Mouse (Mus musculus): Measurements from ENCODE around the gene Serpina5. TPM values are rescaled to one million over a fixed set of nuclear protein-coding genes. Genes with fewer than 3 reads are reported as not detected.

Gene Serpina5
- polyA plus RNA-seq, 1 experiment = not detected

DNA sequence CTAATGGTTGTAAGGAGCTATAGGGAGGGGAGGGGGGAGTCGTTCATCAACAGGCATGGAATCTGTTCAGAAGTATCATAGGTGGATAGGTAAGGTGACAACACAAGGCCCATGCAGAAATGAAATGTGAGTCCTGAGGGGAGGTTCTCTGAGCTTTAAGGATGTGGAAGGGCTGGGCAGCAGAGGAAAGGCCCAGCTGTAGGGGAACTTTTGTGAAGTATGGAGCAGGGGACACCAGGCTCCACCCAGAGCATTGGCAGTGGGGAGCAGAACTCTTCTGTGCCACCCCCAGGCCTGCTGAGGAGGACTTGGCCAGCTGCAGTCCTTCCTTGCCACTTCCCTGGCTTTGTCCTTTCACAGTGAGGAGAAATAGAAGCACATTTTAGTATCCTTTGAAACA is 40.6 kb downstream of the Serpina5 start:
- WGBS = 82% methylated on average over 1 of the region's 1 CpGs
- Histone ChIP-seq H3K36me3 (ENCODE audit: control insufficient read depth, insufficient read depth, low read length) (no peaks in the 10 kb centered on the region), H3K4me3 (ENCODE audit: low read depth, low read length) (no peak overlapping the region), H3K27ac (ENCODE audit: insufficient read depth, low read depth, low read length) (no peak overlapping the region), H3K4me1 (ENCODE audit: control insufficient read depth, insufficient read depth, insufficient read length, low read length) (peaks cover 36% of the 10 kb centered on the region; the same call in 1 of the 2 replicates), H3K27me3 (ENCODE audit: control insufficient read depth, insufficient read depth, low read length) (no peaks in the 10 kb centered on the region)
- TF ChIP-seq CTCF (IDR thresholded peaks at IDR 0.05; ENCODE audit: extremely low read depth, insufficient read length, insufficient replicate concordance, low read depth, low read length) (no peak), POLR2A (IDR thresholded peaks at IDR 0.05; ENCODE audit: low read depth, low read length) (no peak)

- Histone ChIP-seq H3K4me1 (ENCODE audit: control insufficient read depth, insufficient read depth, insufficient read length, low read length) (peaks cover 36% of the 10 kb centered on the region; the same call in 1 of the 2 replicates), H3K27ac (ENCODE audit: insufficient read depth, low read depth, low read length) (no peak overlapping the region), H3K27me3 (ENCODE audit: control insufficient read depth, insufficient read depth, low read length) (no peaks in the 10 kb centered on the region), H3K36me3 (ENCODE audit: control insufficient read depth, insufficient read depth, low read length) (no peaks in the 10 kb centered on the region), H3K4me3 (ENCODE audit: low read depth, low read length) (no peak overlapping the region)
- WGBS = 67% methylated on average over 1 of the region's 1 CpGs
- TF ChIP-seq POLR2A (IDR thresholded peaks at IDR 0.05; ENCODE audit: low read depth, low read length) (no peak), CTCF (IDR thresholded peaks at IDR 0.05; ENCODE audit: extremely low read depth, insufficient read length, insufficient replicate concordance, low read depth, low read length) (no peak)
Observed at GRCm38 (mm10) chr12:104142427-104142826, 41.5 kb downstream of the Serpina5 start.

DNA sequence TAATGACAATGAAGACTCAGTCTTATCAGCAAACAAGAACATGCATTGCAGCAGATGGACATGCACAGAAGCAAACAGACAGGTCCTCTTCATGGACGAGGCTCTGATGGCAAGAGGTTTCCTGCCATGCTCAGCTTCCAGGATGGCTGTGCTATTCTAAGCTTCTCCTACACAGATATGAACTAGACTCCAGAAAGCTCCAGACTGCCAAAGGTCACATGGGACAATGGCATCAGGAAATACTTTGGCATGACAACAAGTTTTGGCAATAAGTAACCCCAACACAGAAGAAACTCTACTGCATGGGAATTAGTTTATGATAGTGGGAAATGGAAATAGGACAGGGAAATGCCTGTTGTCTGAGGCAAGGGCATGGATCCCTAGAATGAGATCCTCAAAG is 42.4 kb downstream of the Serpina5 start:
- 17% methylated on average over 1 of the region's 1 CpGs for WGBS

GRCm38 (mm10) chr12:104145571-104145970 is 44.7 kb downstream of the Serpina5 start:
- 91% methylated on average over 2 of the region's 2 CpGs for WGBS
- H3K27ac ChIP-seq (ENCODE audit: insufficient read depth, low read depth, low read length) = no peak overlapping the region
- TF ChIP-seq POLR2A (IDR thresholded peaks at IDR 0.05; ENCODE audit: low read depth, low read length) = no peak
- TF ChIP-seq CTCF (IDR thresholded peaks at IDR 0.05; ENCODE audit: extremely low read depth, insufficient read length, insufficient replicate concordance, low read depth, low read length) = no peak
- H3K4me3 ChIP-seq (ENCODE audit: low read depth, low read length) = no peak overlapping the region
- peaks cover 22% of the 10 kb centered on the region; the same call in 1 of the 2 replicates for H3K4me1 ChIP-seq (ENCODE audit: control insufficient read depth, insufficient read depth, insufficient read length, low read length)
- H3K27me3 ChIP-seq (ENCODE audit: control insufficient read depth, insufficient read depth, low read length) = no peaks in the 10 kb centered on the region
- H3K36me3 ChIP-seq (ENCODE audit: control insufficient read depth, insufficient read depth, low read length) = no peaks in the 10 kb centered on the region

More for the DNA sequence above, 42.4 kb downstream of the Serpina5 start:
- Histone ChIP-seq H3K27me3 (ENCODE audit: control insufficient read depth, insufficient read depth, low read length) (no peaks in the 10 kb centered on the region), H3K36me3 (ENCODE audit: control insufficient read depth, insufficient read depth, low read length) (no peaks in the 10 kb centered on the region), H3K4me3 (ENCODE audit: low read depth, low read length) (no peak overlapping the region), H3K27ac (ENCODE audit: insufficient read depth, low read depth, low read length) (no peak overlapping the region), H3K4me1 (ENCODE audit: control insufficient read depth, insufficient read depth, insufficient read length, low read length) (peaks cover 36% of the 10 kb centered on the region; the same call in 1 of the 2 replicates)
- TF ChIP-seq CTCF (IDR thresholded peaks at IDR 0.05; ENCODE audit: extremely low read depth, insufficient read length, insufficient replicate concordance, low read depth, low read length) (no peak), POLR2A (IDR thresholded peaks at IDR 0.05; ENCODE audit: low read depth, low read length) (no peak)

- Histone ChIP-seq H3K4me3 (ENCODE audit: low read depth, low read length) (no peak overlapping the region), H3K27me3 (ENCODE audit: control insufficient read depth, insufficient read depth, low read length) (no peaks in the 10 kb centered on the region), H3K4me1 (ENCODE audit: control insufficient read depth, insufficient read depth, insufficient read length, low read length) (peaks cover 5% of the 10 kb centered on the region; the same call in 1 of the 2 replicates), H3K27ac (ENCODE audit: insufficient read depth, low read depth, low read length) (no peak overlapping the region), H3K36me3 (ENCODE audit: control insufficient read depth, insufficient read depth, low read length) (no peaks in the 10 kb centered on the region)
- TF ChIP-seq CTCF (IDR thresholded peaks at IDR 0.05; ENCODE audit: extremely low read depth, insufficient read length, insufficient replicate concordance, low read depth, low read length) (no peak), POLR2A (IDR thresholded peaks at IDR 0.05; ENCODE audit: low read depth, low read length) (no peak)
- 74% methylated on average over 2 of the region's 2 CpGs for WGBS
Observed at GRCm38 (mm10) chr12:104151989-104152388, 51.1 kb downstream of the Serpina5 start.

DNA sequence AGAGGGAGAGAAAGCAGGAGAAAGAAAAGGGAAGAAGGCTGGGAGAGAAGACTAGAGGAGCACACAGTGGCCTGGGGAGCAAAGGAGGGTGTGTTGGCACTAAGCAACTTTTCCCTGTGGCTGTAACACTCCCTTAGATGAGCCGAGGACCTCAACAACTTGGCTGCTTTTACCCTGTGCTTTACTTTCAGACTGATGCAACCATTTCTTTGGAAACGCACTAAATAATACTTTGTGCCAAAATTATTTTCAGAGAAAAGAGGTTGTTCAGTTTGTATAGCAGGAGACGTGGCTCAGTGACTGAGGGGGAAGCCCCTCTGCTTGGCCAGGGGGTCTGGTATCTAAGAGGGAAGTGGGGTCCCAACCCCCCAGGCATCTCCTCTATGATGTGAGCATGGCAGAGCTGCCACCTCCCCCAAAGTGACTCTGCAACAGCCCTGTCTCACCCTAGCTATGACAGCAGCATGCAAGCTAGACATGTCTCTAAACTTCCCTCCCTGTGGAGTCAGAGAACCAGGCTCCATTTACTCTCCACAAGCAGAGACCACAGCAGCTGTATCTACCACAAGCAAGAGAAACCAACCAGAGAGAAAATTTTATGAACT is 52.2 kb downstream of the Serpina5 start:
- TF ChIP-seq CTCF (IDR thresholded peaks at IDR 0.05; ENCODE audit: extremely low read depth, insufficient read length, insufficient replicate concordance, low read depth, low read length) (no peak), POLR2A (IDR thresholded peaks at IDR 0.05; ENCODE audit: low read depth, low read length) (no peak)
- Histone ChIP-seq H3K27me3 (ENCODE audit: control insufficient read depth, insufficient read depth, low read length) (no peaks in the 10 kb centered on the region), H3K4me1 (ENCODE audit: control insufficient read depth, insufficient read depth, insufficient read length, low read length) (peaks cover 5% of the 10 kb centered on the region; the same call in 1 of the 2 replicates), H3K27ac (ENCODE audit: insufficient read depth, low read depth, low read length) (no peak overlapping the region), H3K4me3 (ENCODE audit: low read depth, low read length) (no peak overlapping the region), H3K36me3 (ENCODE audit: control insufficient read depth, insufficient read depth, low read length) (no peaks in the 10 kb centered on the region)
- 74% methylated on average over 3 of the region's 3 CpGs for WGBS

DNA sequence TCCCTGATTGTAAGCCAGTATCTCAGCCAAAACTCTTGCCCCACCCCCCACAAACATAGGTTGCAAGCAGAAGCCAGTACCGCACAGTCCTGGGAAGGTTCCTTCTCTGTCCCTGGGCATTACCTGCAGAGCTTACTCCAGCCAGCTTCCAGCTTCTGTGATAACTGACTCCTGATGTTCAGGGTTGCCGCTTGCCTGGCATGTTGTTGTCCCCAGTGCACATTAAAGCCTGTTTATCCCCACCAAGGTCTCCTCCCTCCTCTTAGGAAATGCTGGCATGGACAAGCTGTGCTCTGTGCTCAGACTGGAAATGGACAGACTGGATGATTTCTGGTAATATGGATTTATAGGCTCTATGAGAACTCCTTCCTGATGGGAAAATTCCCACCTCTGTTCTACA is 52.7 kb downstream of the Serpina5 start, which contains the start of gene Serpina3c:
Serpina3c (minus strand) TSS at position 215 of the 400 bp plus-strand sequence.
- Histone ChIP-seq H3K4me1 (ENCODE audit: control insufficient read depth, insufficient read depth, insufficient read length, low read length) (peaks cover 5% of the 10 kb centered on the region; the same call in 1 of the 2 replicates), H3K27me3 (ENCODE audit: control insufficient read depth, insufficient read depth, low read length) (no peaks in the 10 kb centered on the region), H3K4me3 (ENCODE audit: low read depth, low read length) (no peak within 1 kb of the TSS), H3K27ac (ENCODE audit: insufficient read depth, low read depth, low read length) (no peak within 1 kb of the TSS), H3K36me3 (ENCODE audit: control insufficient read depth, insufficient read depth, low read length) (no peaks in the 10 kb centered on the region)
- 88% methylated on average over 2 of the region's 2 CpGs for WGBS
- no peak for TF ChIP-seq POLR2A (IDR thresholded peaks at IDR 0.05; ENCODE audit: low read depth, low read length)
- no peak for TF ChIP-seq CTCF (IDR thresholded peaks at IDR 0.05; ENCODE audit: extremely low read depth, insufficient read length, insufficient replicate concordance, low read depth, low read length)

Other genes starting within 250 kb of the Serpina5 start
- 0.48 and 0.90 TPM in 2 replicates for gene Serpina1a, start 237.6 kb upstream of the Serpina5 start, polyA plus RNA-seq (2012; rRNA removed)
- 0.20 and 0.84 TPM in 2 replicates for gene Serpina1c, start 196.2 kb upstream of the Serpina5 start, polyA plus RNA-seq (2012; rRNA removed)
- gene Serpina1e, start 142.1 kb upstream of the Serpina5 start, polyA plus RNA-seq (2012; rRNA removed) = 0.55 and 0.84 TPM in 2 replicates
- 0.08 and 0.17 TPM in 2 replicates for gene Serpina11, start 111.2 kb upstream of the Serpina5 start, polyA plus RNA-seq (2012; rRNA removed)
- gene Serpina9, start 87.4 kb upstream of the Serpina5 start, polyA plus RNA-seq (2012; rRNA removed) = 0.13 TPM in 1 of 2 replicates, not detected in the other
- not detected in 2 replicates for gene Serpina12, start 56.7 kb upstream of the Serpina5 start, polyA plus RNA-seq (2012; rRNA removed)
- not detected in 2 replicates for gene Serpina3a, start 11.6 kb downstream of the Serpina5 start, polyA plus RNA-seq (2012; rRNA removed)
- not detected in 2 replicates for gene Serpina3b, start 26.9 kb downstream of the Serpina5 start, polyA plus RNA-seq (2012; rRNA removed)
- 0.11 and 0.14 TPM in 2 replicates for gene Serpina3c, start 52.8 kb downstream of the Serpina5 start, polyA plus RNA-seq (2012; rRNA removed)
- gene Serpina3f, start 113.4 kb downstream of the Serpina5 start, polyA plus RNA-seq (2012; rRNA removed) = 1.2 and 1.8 TPM in 2 replicates
- 7.4 and 17.5 TPM in 2 replicates for gene Serpina3g, start 135.1 kb downstream of the Serpina5 start, polyA plus RNA-seq (2012; rRNA removed)
- gene Serpina3i, start 162.0 kb downstream of the Serpina5 start, polyA plus RNA-seq (2012; rRNA removed) = 0.13 TPM in 1 of 2 replicates, not detected in the other
- not detected in 2 replicates for gene Serpina3j, start 213.4 kb downstream of the Serpina5 start, polyA plus RNA-seq (2012; rRNA removed)
- not detected in 2 replicates for gene Serpina3k, start 237.4 kb downstream of the Serpina5 start, polyA plus RNA-seq (2012; rRNA removed)
- not detected in 2 replicates for gene Serpina3m, start 237.4 kb downstream of the Serpina5 start, polyA plus RNA-seq (2012; rRNA removed)